Comparison of ENCODE assay signal across 21 mouse cellular contexts in the genomic region with DNA sequence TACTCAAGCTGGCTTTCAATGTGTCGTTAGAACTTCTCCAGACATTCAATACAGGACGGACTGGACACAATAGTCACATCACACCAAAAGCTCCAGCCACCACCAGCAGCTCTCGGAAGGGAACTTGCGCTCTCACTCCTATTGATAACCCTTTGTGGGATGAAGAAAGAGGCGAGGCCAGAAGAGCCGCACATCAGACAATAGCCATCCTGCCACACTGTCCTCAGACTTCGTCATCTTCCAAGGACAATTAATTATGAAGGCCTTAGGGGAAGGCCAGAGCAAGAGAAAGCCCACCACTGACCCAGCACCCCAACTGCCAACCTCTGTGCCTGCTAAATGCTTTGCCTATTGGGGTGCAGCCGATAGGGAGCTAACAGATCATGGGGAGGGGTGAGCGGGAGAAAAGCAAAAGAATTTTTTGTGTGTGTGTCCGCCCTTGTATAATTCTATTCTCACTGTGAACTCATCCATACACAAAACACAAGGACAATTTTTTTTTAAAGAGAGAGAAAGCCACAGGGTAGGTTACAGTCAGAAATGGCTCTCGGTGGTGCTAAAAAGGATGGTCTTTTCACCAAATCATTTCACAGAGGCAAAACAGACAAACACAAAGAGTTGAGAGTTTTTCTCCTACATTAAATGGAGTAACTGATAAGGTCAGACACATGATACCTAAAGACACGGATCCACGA.
"Had no signal": no experiment of that assay in that cellular context is flagged by ENCODE, and none has a peak within 500 bp of the region (broad histone marks: within the 10 kb centered on the region; RNA-seq: fewer than 3 reads in every experiment).

No protein-coding gene starts in this region.

- H3K27ac ChIP-seq: kidney, postnatal 0 days; limb, embryonic 13.5 days; liver, embryonic 12.5 days; liver, embryonic 15.5 days; lung, embryonic 15.5 days; midbrain, embryonic 12.5 days; neural tube, embryonic 12.5 days; stomach, embryonic 15.5 days had no signal

- H3K4me3 ChIP-seq: limb, embryonic 13.5 days; liver, embryonic 12.5 days; liver, embryonic 15.5 days; lung, embryonic 15.5 days; megakaryocyte, embryonic 14.5 days; midbrain, embryonic 12.5 days; neural tube, embryonic 12.5 days; stomach, embryonic 15.5 days had no signal

- H3K36me3 ChIP-seq: limb, embryonic 13.5 days; liver, embryonic 15.5 days; lung, embryonic 15.5 days; stomach, embryonic 15.5 days had no signal

- ATAC-seq: intestine, postnatal 0 days; liver, embryonic 12.5 days; midbrain, embryonic 16.5 days had no signal

- H3K27me3 ChIP-seq: limb, embryonic 13.5 days; liver, embryonic 12.5 days; liver, embryonic 15.5 days; lung, embryonic 15.5 days; megakaryocyte, embryonic 14.5 days; neural tube, embryonic 12.5 days; stomach, embryonic 15.5 days had no signal

- DNase-seq: kidney, adult 2 months; kidney, postnatal 25 days; left cerebral cortex, postnatal 4 days; liver; lung, adult 18-20 months; lung, postnatal 10 days; lung, postnatal 36 days; right cerebral cortex, postnatal 25 days; spleen, adult 18-20 months; thymus, postnatal 25 days had no signal

- H3K9me3 ChIP-seq: limb, embryonic 13.5 days; liver, embryonic 12.5 days; liver, embryonic 15.5 days; lung, embryonic 15.5 days; midbrain, embryonic 12.5 days; neural tube, embryonic 12.5 days; stomach, embryonic 15.5 days had no signal

- H3K4me1 ChIP-seq: limb, embryonic 13.5 days; liver, embryonic 12.5 days; liver, embryonic 15.5 days; lung, embryonic 15.5 days; megakaryocyte, embryonic 14.5 days; stomach, embryonic 15.5 days had no signal

- H3K4me2 ChIP-seq: limb, embryonic 13.5 days; liver, embryonic 12.5 days; liver, embryonic 15.5 days; lung, embryonic 15.5 days; midbrain, embryonic 12.5 days; neural tube, embryonic 12.5 days; stomach, embryonic 15.5 days had no signal

- H3K9ac ChIP-seq: limb, embryonic 13.5 days; liver, embryonic 12.5 days; liver, embryonic 15.5 days; lung, embryonic 15.5 days; midbrain, embryonic 12.5 days; neural tube, embryonic 12.5 days; stomach, embryonic 15.5 days had no signal
